Mouse (Mus musculus) heart, adult 2 months (tissue): Measurements from ENCODE around the gene Magix.

Experiments used
- CTCF ChIP-seq: fragments of 200-600 bp; IDR thresholded peaks from 2 replicates; pipeline ENCODE4 v1.8.1; 2022; ENCODE audit warnings: antibody characterized with exemption, mild to moderate bottlenecking, moderate library complexity
- EP300 ChIP-seq: fragments of 200-500 bp; IDR thresholded peaks from 2 replicates; pipeline ENCODE4 v1.6.1; 2011; ENCODE audit warnings: low read depth, low read length, control low read depth; ENCODE audit not compliant: insufficient read depth
- POLR2A ChIP-seq: fragments of 200-500 bp; IDR thresholded peaks from 2 replicates; pipeline ENCODE4 v1.6.1; 2011; ENCODE audit warnings: mild to moderate bottlenecking, low read depth, low read length, control low read depth; ENCODE audit not compliant: insufficient read depth

- TF ChIP-seq EP300 = no peak
- TF ChIP-seq CTCF = no peak
- TF ChIP-seq POLR2A = no peak; the same call in 1 of the 2 replicates
Observed at GRCm38 (mm10) chrX:7722282-7722611, 41.2 kb upstream of the Magix start.
